ENCODE assay signal across 8 mouse cellular contexts in the genomic region with DNA sequence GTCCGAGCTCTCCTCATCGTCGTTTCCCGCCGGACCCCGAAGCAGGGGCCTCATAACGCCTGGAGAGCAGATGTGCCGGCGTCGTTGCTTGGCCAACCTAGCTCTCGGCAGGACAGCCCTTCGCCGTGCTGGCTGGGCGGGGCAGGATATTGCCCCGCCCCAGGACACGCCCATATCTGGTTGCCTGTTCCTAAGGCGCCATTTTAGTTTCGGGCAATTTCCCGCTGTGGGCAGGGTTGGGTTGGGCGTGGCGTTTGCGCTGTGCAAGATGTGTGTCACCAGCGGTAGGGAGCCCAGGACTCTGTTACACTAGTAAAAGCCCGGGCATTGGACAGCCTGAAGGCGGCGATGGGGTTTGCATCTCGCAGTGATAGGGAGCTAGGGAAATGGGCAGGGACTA. TPM values are rescaled to one million over a fixed set of nuclear protein-coding genes. Genes with fewer than 3 reads are reported as not detected.
A peak's percentile ranks its signal among the peaks of the same experiment; 100 is the strongest.
DNase-seq lines count a peak whose midpoint lies in the region; ATAC-seq and TF ChIP-seq lines count a peak whose summit lies in the region.

A gene (minus strand): TSS at position 128 of the 400 bp plus-strand sequence.

- ATAC-seq in embryonic facial prominence, embryonic 15.5 days (ENCODE audit: insufficient number of reproducible peaks, low FRiP score, low TSS enrichment, low read depth): peak; percentile 96
- ATAC-seq in limb, embryonic 14.5 days (ENCODE audit: low FRiP score, low read depth): peak; percentile 98
- ATAC-seq in midbrain, postnatal 0 days (ENCODE audit: low FRiP score): peak; percentile 97

- no peaks in the 10 kb centered on the region for H3K9me3 ChIP-seq in embryonic facial prominence, embryonic 15.5 days (replicated peaks)
- no peaks in the 10 kb centered on the region for H3K9me3 ChIP-seq in limb, embryonic 14.5 days (ENCODE audit: control insufficient read depth, low read length)
- no peaks in the 10 kb centered on the region for H3K9me3 ChIP-seq in midbrain, postnatal 0 days (ENCODE audit: low read length)

- no peaks in the 10 kb centered on the region for H3K4me1 ChIP-seq in bone marrow, adult 2 months (ENCODE audit: control insufficient read depth, insufficient read depth, low read length)
- H3K4me1 ChIP-seq in embryonic facial prominence, embryonic 15.5 days: peaks cover 15% of the 10 kb centered on the region
- H3K4me1 ChIP-seq in limb, embryonic 14.5 days (ENCODE audit: control insufficient read depth, insufficient read depth, low read length): 0 out of 2 replicates have a peak, but pooled peaks cover 4% of the 10 kb centered on the region
- H3K4me1 ChIP-seq in midbrain, postnatal 0 days (ENCODE audit: insufficient read depth, low read length): no peaks in the 10 kb centered on the region; the same call in 1 of the 2 replicates

- H3K27me3 ChIP-seq in embryonic facial prominence, embryonic 15.5 days: no peaks in the 10 kb centered on the region
- H3K27me3 ChIP-seq in limb, embryonic 14.5 days (ENCODE audit: control insufficient read depth, insufficient read depth, low read length): no peaks in the 10 kb centered on the region
- H3K27me3 ChIP-seq in midbrain, postnatal 0 days (ENCODE audit: insufficient read depth, low read length): no peaks in the 10 kb centered on the region

- peak within 1 kb of the TSS; percentile 57 for H3K9ac ChIP-seq in embryonic facial prominence, embryonic 15.5 days
- H3K9ac ChIP-seq in limb, embryonic 14.5 days (ENCODE audit: low read depth, low read length, severe bottlenecking): peak within 1 kb of the TSS; percentile 79
- H3K9ac ChIP-seq in midbrain, postnatal 0 days (replicated peaks; ENCODE audit: low read length, poor library complexity, severe bottlenecking): peak within 1 kb of the TSS; percentile 74

- WGBS in bone marrow, adult 2 months: under 1% methylated on average over 27 of the region's 27 CpGs
- under 1% methylated on average over 27 of the region's 27 CpGs for WGBS in embryonic facial prominence, embryonic 15.5 days
- under 1% methylated on average over 25 of the region's 27 CpGs for whole genome bisulfite sequencing in limb, embryonic 14.5 days
- 0% methylated on average over 27 of the region's 27 CpGs for WGBS in midbrain, postnatal 0 days

- TF ChIP-seq POLR2A in bone marrow, adult 2 months (IDR thresholded peaks at IDR 0.05; ENCODE audit: borderline replicate concordance, control insufficient read depth, low read depth, low read length): peak; percentile 72
- 0 out of 2 replicates have a peak, but pooled peaks have one; percentile 85 for TF ChIP-seq POLR2A in limb, embryonic 14.5 days (IDR thresholded peaks at IDR 0.05; ENCODE audit: borderline replicate concordance, extremely low read depth, insufficient read depth, insufficient read length)

- peak; percentile 98 for DNase-seq in 416B (ENCODE audit: low read depth)
- peak; percentile 90 for DNase-seq in heart, adult 8-10 months (ENCODE audit: low spot score)
- DNase-seq in kidney, adult 9 months: peak; percentile 95
- peak; percentile 98 for DNase-seq in limb, embryonic 14.5 days (ENCODE audit: low spot score)
- peak; percentile 98 for DNase-seq in midbrain, postnatal 0 days (ENCODE audit: low spot score)
- peak; percentile 87 to 92 for DNase-seq in spleen, postnatal 14 days (ENCODE audit: low spot score in 2 of 2)

- peak within 1 kb of the TSS; percentile 56 for H3K27ac ChIP-seq in bone marrow, adult 2 months (ENCODE audit: control insufficient read depth, insufficient read depth, low read depth, low read length, poor library complexity)
- H3K27ac ChIP-seq in embryonic facial prominence, embryonic 15.5 days (replicated peaks): peak within 1 kb of the TSS; percentile 80
- peak within 1 kb of the TSS; percentile 72 for H3K27ac ChIP-seq in limb, embryonic 14.5 days (replicated peaks; ENCODE audit: low read depth, low read length)
- peak within 1 kb of the TSS; percentile 83 for H3K27ac ChIP-seq in midbrain, postnatal 0 days (ENCODE audit: low read depth, low read length)

- peak within 1 kb of the TSS; percentile 91 for H3K4me3 ChIP-seq in bone marrow, adult 2 months (replicated peaks; ENCODE audit: control insufficient read depth, low read depth, low read length)
- H3K4me3 ChIP-seq in embryonic facial prominence, embryonic 15.5 days (replicated peaks): peak within 1 kb of the TSS; percentile 67
- peak within 1 kb of the TSS; percentile 63 for H3K4me3 ChIP-seq in limb, embryonic 14.5 days (replicated peaks; ENCODE audit: low read length)
- peak within 1 kb of the TSS; percentile 66 for H3K4me3 ChIP-seq in midbrain, postnatal 0 days (ENCODE audit: low read depth, low read length)

- H3K36me3 ChIP-seq in embryonic facial prominence, embryonic 15.5 days: 0 out of 2 replicates have a peak, but pooled peaks cover 6% of the 10 kb centered on the region
- H3K36me3 ChIP-seq in limb, embryonic 14.5 days (ENCODE audit: control insufficient read depth, insufficient read depth, low read length): peaks cover 5% of the 10 kb centered on the region; the same call in 1 of the 2 replicates
- H3K36me3 ChIP-seq in midbrain, postnatal 0 days (ENCODE audit: insufficient read depth, low read length): 0 out of 2 replicates have a peak, but pooled peaks cover 3% of the 10 kb centered on the region

- H3K4me2 ChIP-seq in embryonic facial prominence, embryonic 15.5 days (replicated peaks): peak within 1 kb of the TSS; percentile 63
- peak within 1 kb of the TSS; percentile 66 for H3K4me2 ChIP-seq in limb, embryonic 14.5 days (replicated peaks; ENCODE audit: low read depth, low read length, severe bottlenecking)
- peak within 1 kb of the TSS; percentile 59 for H3K4me2 ChIP-seq in midbrain, postnatal 0 days (ENCODE audit: low read depth, low read length, poor library complexity, severe bottlenecking)

- no peak for TF ChIP-seq CTCF in bone marrow, adult 2 months (IDR thresholded peaks at IDR 0.05; ENCODE audit: control insufficient read depth, insufficient read depth, low read length)
- peak; percentile 53 for TF ChIP-seq CTCF in midbrain, postnatal 0 days (IDR thresholded peaks at IDR 0.05)

RNA-seq across cellular contexts. Expression of the gene that starts here (rescaled TPM):
- 0.83 and 2.3 TPM in 2 replicates for polyA plus RNA-seq in bone marrow, adult 2 months (2011; ENCODE audit: insufficient read depth, insufficient read length, low replicate concordance, missing spikeins)
- 17.6 and 19.7 TPM in 2 replicates for polyA plus RNA-seq in embryonic facial prominence, embryonic 15.5 days (2015; fragmentation: Nextera tagmentation; extraction: Ambion mirVana)
- 1 to 10 TPM; 4.5 to 7.4 (median 5.8) TPM for total RNA-seq in heart, adult 8-10 months (2022)
- polyA plus RNA-seq in limb, embryonic 14.5 days (2012; rRNA removed): 12.1 and 13.0 TPM in 2 replicates
- polyA plus RNA-seq in limb, embryonic 14.5 days (2014; fragmentation: Nextera tagmentation; extraction: Ambion mirVana): 15.1 and 18.0 TPM in 2 replicates
- 14.7 and 15.1 TPM in 2 replicates for total RNA-seq in midbrain, postnatal 0 days (2014; rRNA removed)
- polyA plus RNA-seq in midbrain, postnatal 0 days (2015; fragmentation: Nextera tagmentation; extraction: Ambion mirVana): 12.8 and 16.8 TPM in 2 replicates

Comparison
In these comparisons a context has a peak if more than half of its experiments do, and no peak if none do; other contexts are left out.
1. Peak in every context shown above with its lines: DNase-seq, ATAC-seq, H3K4me3 ChIP-seq and H3K27ac ChIP-seq.